Mouse (Mus musculus) heart, embryonic 12.5 days (tissue): ENCODE results near the gene Focad. TPM values are rescaled to one million over a fixed set of nuclear protein-coding genes. Genes with fewer than 3 reads are reported as not detected.
"Not testable (repeated sequence)": the region's sequence is repeated elsewhere in the genome, so short reads cannot be mapped to it uniquely, and the experiment has no call there.

Experiments
- ATAC-seq: fragments of 200-750 bp; cut with Nextera tagmentation; 2 replicates; pipeline ENCODE4 v1.8.0; 2017; ENCODE audit warnings: moderate TSS enrichment, moderate library complexity; ENCODE audit not compliant: insufficient number of reproducible peaks, low FRiP score
- H3K27ac ChIP-seq: fragments of 300-500 bp; sonication (generic); 2 replicates; pipeline ENCODE4 v1.5.1; 2016; ENCODE audit warnings: mild to moderate bottlenecking, moderate library complexity; ENCODE audit not compliant: poor library complexity, severe bottlenecking
- H3K27me3 ChIP-seq: fragments of 300-500 bp; sonication (generic); replicated peaks from 2 replicates; pipeline ENCODE4 v1.6.1; 2016; ENCODE audit warnings: mild to moderate bottlenecking, moderate library complexity
- H3K36me3 ChIP-seq: fragments of 300-500 bp; sonication (generic); 2 replicates; pipeline ENCODE4 v1.6.1; 2016; ENCODE audit warnings: mild to moderate bottlenecking, moderate library complexity
- H3K4me1 ChIP-seq: fragments of 300-500 bp; sonication (generic); replicated peaks from 2 replicates; pipeline ENCODE4 v1.6.1; 2016; ENCODE audit warnings: mild to moderate bottlenecking
- H3K4me2 ChIP-seq: fragments of 300-500 bp; sonication (generic); 2 replicates; pipeline ENCODE4 v1.6.1; 2016; ENCODE audit warnings: mild to moderate bottlenecking, moderate library complexity
- H3K4me3 ChIP-seq: fragments of 300-500 bp; sonication (generic); 2 replicates; pipeline ENCODE4 v1.5.1; 2016; ENCODE audit warnings: mild to moderate bottlenecking
- H3K9ac ChIP-seq: fragments of 300-500 bp; sonication (generic); 2 replicates; pipeline ENCODE4 v1.6.1; 2016; ENCODE audit warnings: mild to moderate bottlenecking, moderate library complexity
- H3K9me3 ChIP-seq: fragments of 300-500 bp; sonication (generic); replicated peaks from 2 replicates; pipeline ENCODE4 v1.6.1; 2016; ENCODE audit warnings: mild to moderate bottlenecking, moderate library complexity
- WGBS: fragments of 180-500 bp; shearing (Covaris S2); methylation state at CpG from one replicate; pipeline ENCODE4 v1.1.7; 2016; 5-methylcytosine and 5-hydroxymethylcytosine counted together
- polyA plus RNA-seq: library from polyadenylated mRNA; unstranded; fragments of >200 nt; fragmentation: Nextera tagmentation; extraction: Ambion mirVana; gene quantifications from 2 replicates; pipeline ENCODE4 v1.2.1, GENCODE M21; 2016

The Focad gene
- polyA plus RNA-seq, 1 experiment from 2014 or later: 11.2 TPM

- Histone ChIP-seq H3K4me1 (no peaks in the 10 kb centered on the region), H3K4me3 (no peak overlapping the region), H3K9ac (no peak overlapping the region), H3K36me3 (no peaks in the 10 kb centered on the region), H3K9me3 (no peaks in the 10 kb centered on the region), H3K4me2 (no peak overlapping the region), H3K27me3 (no peaks in the 10 kb centered on the region), H3K27ac (no peak overlapping the region)
- WGBS: 79% methylated on average over 8 of the region's 8 CpGs
- no peak for ATAC-seq
Measured at GRCm38 (mm10) chr4:88345938-88346337, 251.5 kb downstream of the Focad start.

DNA sequence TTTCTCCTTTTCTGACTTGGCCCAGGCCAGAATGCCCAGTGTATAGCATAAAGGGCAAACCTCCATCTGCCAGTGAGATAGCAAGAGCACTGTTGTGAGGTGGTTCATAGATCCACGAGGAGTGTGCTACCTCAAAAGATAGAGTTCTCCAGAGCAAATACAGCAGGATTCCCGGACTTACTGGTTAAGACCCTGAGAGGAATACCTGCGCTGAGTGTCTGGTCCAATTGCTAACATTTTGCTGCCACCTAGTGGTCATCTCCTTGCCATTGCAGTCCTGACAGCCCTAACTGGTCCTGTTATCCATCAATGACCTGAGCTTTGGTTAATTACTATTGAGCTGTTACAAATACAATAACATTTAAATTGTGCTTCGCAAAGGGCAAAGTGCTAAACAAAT, 256.5 kb downstream of the Focad start:
- H3K4me3 ChIP-seq: no peak overlapping the region
- H3K9me3 ChIP-seq: no peaks in the 10 kb centered on the region
- H3K27ac ChIP-seq: no peak overlapping the region
- no peak overlapping the region for H3K4me2 ChIP-seq
- 6% methylated on average over 4 of the region's 4 CpGs for WGBS
- no peaks in the 10 kb centered on the region for H3K4me1 ChIP-seq
- H3K36me3 ChIP-seq: no peaks in the 10 kb centered on the region
- ATAC-seq: no peak; the same call in 1 of the 2 replicates
- no peak overlapping the region for H3K9ac ChIP-seq
- no peaks in the 10 kb centered on the region for H3K27me3 ChIP-seq

DNA sequence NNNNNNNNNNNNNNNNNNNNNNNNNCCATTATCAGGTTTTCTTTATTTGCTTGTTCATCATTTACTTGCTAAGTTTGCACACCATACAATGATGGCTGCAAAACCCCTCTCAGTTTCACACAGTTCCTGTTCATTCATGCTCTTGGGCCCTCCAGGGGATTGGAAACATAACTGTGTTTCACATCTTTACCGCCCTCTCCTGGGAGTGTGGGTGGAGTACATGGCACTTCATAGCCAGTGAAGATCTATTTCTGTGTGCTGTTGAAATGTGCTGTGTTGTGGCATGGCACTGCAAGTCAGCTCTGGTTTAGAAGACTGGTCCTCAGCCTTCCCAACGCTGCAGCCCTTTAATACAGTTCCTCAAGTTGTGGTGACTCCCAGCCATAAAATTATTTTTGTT, 262.2 kb downstream of the Focad start:
- no peak for ATAC-seq
- Histone ChIP-seq H3K4me2 (no peak overlapping the region), H3K27ac (no peak overlapping the region), H3K36me3 (0 out of 2 replicates have a peak, but pooled peaks cover 4% of the 10 kb centered on the region), H3K27me3 (no peaks in the 10 kb centered on the region), H3K4me3 (no peak overlapping the region), H3K9ac (no peak overlapping the region), H3K9me3 (no peaks in the 10 kb centered on the region), H3K4me1 (no peaks in the 10 kb centered on the region)
- WGBS: 54% methylated on average over 2 of the region's 2 CpGs

DNA sequence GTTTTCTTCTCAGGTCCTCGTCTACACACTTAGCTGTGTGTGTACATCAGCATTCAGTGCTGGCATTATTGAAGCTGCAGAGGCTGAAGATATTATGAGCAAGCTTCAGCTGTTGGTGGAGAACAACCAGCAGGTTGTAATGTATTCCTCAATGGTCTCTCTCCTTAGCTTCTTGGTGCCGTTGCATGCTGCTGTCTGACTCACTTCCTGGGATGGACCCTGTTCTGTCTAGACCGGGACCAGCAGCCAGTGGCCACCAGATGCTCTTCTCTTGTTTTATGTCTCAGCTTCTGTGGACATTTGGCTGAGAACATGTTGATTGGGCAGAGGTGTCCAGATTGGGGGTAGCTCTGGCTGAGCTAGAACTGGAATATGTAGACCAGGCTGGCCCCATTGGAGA, 263.0 kb downstream of the Focad start:
- ATAC-seq: no peak
- Histone ChIP-seq H3K27ac (no peak overlapping the region), H3K9me3 (no peaks in the 10 kb centered on the region), H3K27me3 (no peaks in the 10 kb centered on the region), H3K4me1 (no peaks in the 10 kb centered on the region), H3K4me3 (no peak overlapping the region), H3K9ac (no peak overlapping the region), H3K4me2 (no peak overlapping the region), H3K36me3 (0 out of 2 replicates have a peak, but pooled peaks cover 4% of the 10 kb centered on the region)
- WGBS: 67% methylated on average over 3 of the region's 3 CpGs

- Histone ChIP-seq H3K4me3 (no peak overlapping the region), H3K27me3 (no peaks in the 10 kb centered on the region), H3K27ac (no peak overlapping the region), H3K4me2 (no peak overlapping the region), H3K36me3 (peaks cover 5% of the 10 kb centered on the region; the same call in 1 of the 2 replicates), H3K4me1 (0 out of 2 replicates have a peak, but pooled peaks cover 3% of the 10 kb centered on the region), H3K9ac (no peak overlapping the region), H3K9me3 (no peaks in the 10 kb centered on the region)
- 87% methylated on average over 6 of the region's 6 CpGs for WGBS
- ATAC-seq: no peak
Measured at GRCm38 (mm10) chr4:88369951-88370350, 275.5 kb downstream of the Focad start.

DNA sequence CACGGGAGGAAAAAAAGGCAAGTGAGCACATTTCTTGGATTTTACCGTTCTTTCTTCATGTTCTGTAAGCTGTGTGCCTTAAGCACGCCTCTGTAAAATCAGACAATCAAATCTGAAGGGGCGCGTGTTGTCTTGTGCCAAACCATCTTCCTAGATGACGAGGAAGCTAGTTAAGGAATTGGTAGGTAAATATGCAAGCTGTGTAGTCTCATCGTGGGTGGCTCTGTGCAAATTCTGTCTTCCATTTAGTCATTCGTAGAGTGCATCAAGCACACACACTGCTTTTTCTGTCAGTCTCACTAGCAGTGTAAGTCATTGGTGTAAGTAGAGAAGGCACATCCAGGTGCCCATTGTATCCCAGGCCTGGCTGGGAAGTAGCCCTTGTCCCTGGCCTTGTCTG, 276.4 kb downstream of the Focad start:
- Histone ChIP-seq H3K27me3 (no peaks in the 10 kb centered on the region), H3K9me3 (no peaks in the 10 kb centered on the region), H3K9ac (no peak overlapping the region), H3K4me3 (no peak overlapping the region), H3K4me2 (no peak overlapping the region), H3K4me1 (0 out of 2 replicates have a peak, but pooled peaks cover 3% of the 10 kb centered on the region), H3K36me3 (peaks cover 5% of the 10 kb centered on the region; the same call in 1 of the 2 replicates), H3K27ac (no peak overlapping the region)
- 92% methylated on average over 8 of the region's 8 CpGs for WGBS
- ATAC-seq: no peak

- H3K9me3 ChIP-seq: no peaks in the 10 kb centered on the region
- H3K4me3 ChIP-seq: no peak overlapping the region
- no peak overlapping the region for H3K4me2 ChIP-seq
- 0 out of 2 replicates have a peak, but pooled peaks cover 3% of the 10 kb centered on the region for H3K4me1 ChIP-seq
- no peak for ATAC-seq
- H3K27me3 ChIP-seq: no peaks in the 10 kb centered on the region
- WGBS: 78% methylated on average over 18 of the region's 18 CpGs
- no peak overlapping the region for H3K27ac ChIP-seq
- H3K36me3 ChIP-seq: peaks cover 5% of the 10 kb centered on the region; the same call in 1 of the 2 replicates
- no peak overlapping the region for H3K9ac ChIP-seq
Measured at GRCm38 (mm10) chr4:88372293-88373224, 278.1 kb downstream of the Focad start.

DNA sequence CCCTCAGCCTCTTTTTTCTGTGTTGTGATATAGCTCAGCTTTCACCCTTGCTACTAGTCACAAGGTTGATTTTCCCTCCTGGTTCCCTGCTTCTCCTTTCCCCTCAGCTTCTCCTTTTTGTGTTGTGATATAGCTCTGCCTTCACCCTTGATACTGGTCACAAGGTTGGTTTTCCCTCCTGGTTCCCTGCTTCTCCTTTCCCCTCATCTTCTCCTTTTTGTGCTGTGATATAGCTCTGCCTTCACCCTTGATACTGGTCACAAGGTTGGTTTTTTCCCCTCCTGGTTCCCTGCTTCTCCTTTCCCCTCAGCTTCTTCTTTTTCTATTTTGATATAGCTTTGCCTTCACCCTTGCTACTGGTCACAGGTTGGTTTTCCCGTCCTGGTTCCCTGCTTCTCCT, 295.6 kb downstream of the Focad start:
- no peak overlapping the region for H3K4me2 ChIP-seq
- no peak for ATAC-seq
- H3K27me3 ChIP-seq: no peaks in the 10 kb centered on the region
- no peaks in the 10 kb centered on the region for H3K4me1 ChIP-seq
- no peak overlapping the region for H3K9ac ChIP-seq
- H3K9me3 ChIP-seq: no peaks in the 10 kb centered on the region
- H3K27ac ChIP-seq: no peak overlapping the region
- 75% methylated on average over 1 of the region's 1 CpGs for WGBS
- H3K4me3 ChIP-seq: no peak overlapping the region
- H3K36me3 ChIP-seq: no peaks in the 10 kb centered on the region

DNA sequence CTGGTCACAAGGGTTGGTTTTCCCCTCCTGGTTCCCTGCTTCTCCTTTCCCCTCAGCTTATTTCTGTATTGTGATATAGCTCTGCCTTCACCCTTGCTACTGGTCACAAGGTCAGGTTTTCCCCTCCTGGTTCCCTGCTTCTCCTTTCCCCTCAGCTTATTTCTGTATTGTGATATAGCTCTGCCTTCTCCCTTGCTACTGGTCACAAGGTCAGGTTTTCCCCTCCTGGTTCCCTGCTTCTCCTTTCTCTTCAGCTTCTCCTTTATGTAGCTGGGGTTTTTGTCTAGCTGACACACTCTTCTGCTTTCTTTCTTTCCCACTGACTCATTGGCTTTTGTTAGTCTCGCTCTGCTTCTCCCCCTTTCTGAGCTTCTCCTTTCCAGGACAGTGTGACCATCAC, 296.2 kb downstream of the Focad start:
- WGBS: 82% methylated on average over 1 of the region's 1 CpGs
- not testable (repeated sequence) for H3K4me1 ChIP-seq, H3K9me3 ChIP-seq, H3K4me2 ChIP-seq, ATAC-seq, H3K27me3 ChIP-seq, H3K4me3 ChIP-seq, H3K36me3 ChIP-seq, H3K9ac ChIP-seq, H3K27ac ChIP-seq

GRCm38 (mm10) chr4:88395717-88396116, 301.3 kb downstream of the Focad start:
- no peaks in the 10 kb centered on the region for H3K27me3 ChIP-seq
- no peaks in the 10 kb centered on the region for H3K9me3 ChIP-seq
- no peaks in the 10 kb centered on the region for H3K36me3 ChIP-seq
- no peak overlapping the region for H3K27ac ChIP-seq
- no peak overlapping the region for H3K4me2 ChIP-seq
- no peak overlapping the region for H3K4me3 ChIP-seq
- no peak overlapping the region for H3K9ac ChIP-seq
- ATAC-seq: no peak
- 81% methylated on average over 3 of the region's 3 CpGs for WGBS
- H3K4me1 ChIP-seq: no peaks in the 10 kb centered on the region

- no peak overlapping the region for H3K27ac ChIP-seq
- H3K4me1 ChIP-seq: no peaks in the 10 kb centered on the region
- ATAC-seq: no peak
- H3K9ac ChIP-seq: no peak overlapping the region
- no peaks in the 10 kb centered on the region for H3K27me3 ChIP-seq
- no peak overlapping the region for H3K4me3 ChIP-seq
- no peak overlapping the region for H3K4me2 ChIP-seq
- H3K9me3 ChIP-seq: no peaks in the 10 kb centered on the region
- 61% methylated on average over 6 of the region's 6 CpGs for WGBS
- H3K36me3 ChIP-seq: no peaks in the 10 kb centered on the region
Measured at GRCm38 (mm10) chr4:88396995-88397521, 302.6 kb downstream of the Focad start.
